ENCODE assay signal across 8 mouse cellular contexts in genomic region chr4:119734352-119734751, GRCm38 (mm10). TPM values are rescaled to one million over a fixed set of nuclear protein-coding genes. Genes with fewer than 3 reads are reported as not detected.
A peak's percentile ranks its signal among the peaks of the same experiment; 100 is the strongest.
DNase-seq lines count a peak whose midpoint lies in the region; ATAC-seq and TF ChIP-seq lines count a peak whose summit lies in the region.

No protein-coding gene starts in this region.

- 18% methylated on average over 4 of the region's 4 CpGs for WGBS in embryonic facial prominence, embryonic 15.5 days
- 20% methylated on average over 4 of the region's 4 CpGs for WGBS in intestine, embryonic 16.5 days
- 21% methylated on average over 4 of the region's 4 CpGs for whole genome bisulfite sequencing in neural tube, embryonic 13.5 days

- no peak overlapping the region for H3K9ac ChIP-seq in embryonic facial prominence, embryonic 15.5 days
- peak overlapping the region; percentile 80 for H3K9ac ChIP-seq in intestine, embryonic 16.5 days (ENCODE audit: low read depth, low read length)
- peak overlapping the region; percentile 84 for H3K9ac ChIP-seq in neural tube, embryonic 13.5 days

- H3K27me3 ChIP-seq in embryonic facial prominence, embryonic 15.5 days = peaks cover 30% of the 10 kb centered on the region
- peaks cover 5% of the 10 kb centered on the region; the same call in 1 of the 2 replicates for H3K27me3 ChIP-seq in intestine, embryonic 16.5 days (replicated peaks; ENCODE audit: control insufficient read depth, insufficient read depth, low read length)
- H3K27me3 ChIP-seq in neural tube, embryonic 13.5 days = peaks cover 37% of the 10 kb centered on the region

- no peaks in the 10 kb centered on the region for H3K36me3 ChIP-seq in embryonic facial prominence, embryonic 15.5 days
- no peaks in the 10 kb centered on the region for H3K36me3 ChIP-seq in intestine, embryonic 16.5 days (ENCODE audit: control insufficient read depth, insufficient read depth, low read length)
- no peaks in the 10 kb centered on the region for H3K36me3 ChIP-seq in neural tube, embryonic 13.5 days

- peak overlapping the region; percentile 91 for H3K4me3 ChIP-seq in left cerebral cortex, adult 2 months
- H3K4me3 ChIP-seq in embryonic facial prominence, embryonic 15.5 days (replicated peaks) = peak overlapping the region; percentile 68
- peak overlapping the region; percentile 86 for H3K4me3 ChIP-seq in intestine, embryonic 16.5 days (ENCODE audit: low read length)
- H3K4me3 ChIP-seq in neural tube, embryonic 13.5 days = peak overlapping the region; percentile 83

- H3K27ac ChIP-seq in left cerebral cortex, adult 2 months = peak overlapping the region; percentile 89
- no peak overlapping the region for H3K27ac ChIP-seq in embryonic facial prominence, embryonic 15.5 days (replicated peaks)
- no peak overlapping the region for H3K27ac ChIP-seq in intestine, embryonic 16.5 days (ENCODE audit: low read length)
- 0 out of 2 replicates have a peak overlapping the region, but pooled peaks have one; percentile 0 for H3K27ac ChIP-seq in neural tube, embryonic 13.5 days (replicated peaks)

- no peak for TF ChIP-seq CTCF in left cerebral cortex, adult 2 months (IDR thresholded peaks at IDR 0.05)

- intact Hi-C loops in left cerebral cortex, adult 2 months (cut with DNase I) = loop anchor here (2.0 kb wide), 1 partner anchor 80 kb away; no protein-coding TSS in a partner anchor

- H3K4me1 ChIP-seq in embryonic facial prominence, embryonic 15.5 days = peaks cover 9% of the 10 kb centered on the region; the same call in 1 of the 2 replicates
- H3K4me1 ChIP-seq in intestine, embryonic 16.5 days (ENCODE audit: control insufficient read depth, insufficient read depth, low read length) = peaks cover 8% of the 10 kb centered on the region; the same call in 1 of the 2 replicates
- H3K4me1 ChIP-seq in neural tube, embryonic 13.5 days (replicated peaks) = peaks cover 16% of the 10 kb centered on the region

- no peak for ATAC-seq in embryonic facial prominence, embryonic 15.5 days (ENCODE audit: insufficient number of reproducible peaks, low FRiP score, low TSS enrichment, low read depth)
- ATAC-seq in intestine, embryonic 16.5 days = no peak
- no peak for ATAC-seq in neural tube, embryonic 13.5 days (ENCODE audit: low read depth)

- H3K4me2 ChIP-seq in embryonic facial prominence, embryonic 15.5 days (replicated peaks) = peak overlapping the region; percentile 99
- peak overlapping the region; percentile 100 for H3K4me2 ChIP-seq in intestine, embryonic 16.5 days (ENCODE audit: low read depth, low read length)
- H3K4me2 ChIP-seq in neural tube, embryonic 13.5 days = peak overlapping the region; percentile 96

- no peak for DNase-seq in left cerebral cortex, adult 2 months (ENCODE audit: extremely low spot score in 1 of 2, low spot score in 2 of 2)
- no peak for DNase-seq in left cerebral cortex, adult 18-20 months (ENCODE audit: low spot score in 2 of 2)
- no peak for DNase-seq in retina, embryonic 14.5 days (ENCODE audit: low spot score)
- DNase-seq in layer of hippocampus, adult 9-10 months (ENCODE audit: low spot score) = no peak
- no peak for DNase-seq in thymus, postnatal 25 days

- H3K9me3 ChIP-seq in embryonic facial prominence, embryonic 15.5 days (replicated peaks) = no peaks in the 10 kb centered on the region
- H3K9me3 ChIP-seq in intestine, embryonic 16.5 days (ENCODE audit: control insufficient read depth, low read length) = no peaks in the 10 kb centered on the region
- no peaks in the 10 kb centered on the region for H3K9me3 ChIP-seq in neural tube, embryonic 13.5 days

RNA-seq across cellular contexts. Expression of gene Hivep3, which starts 0.8 kb away (rescaled TPM):
- total RNA-seq in left cerebral cortex, adult 2 months (2021) = 10 to 100 TPM; 65.8 to 87.4 TPM
- 10 to 100 TPM; 56.0 to 56.9 TPM for total RNA-seq in left cerebral cortex, adult 18-20 months (2021)
- polyA plus RNA-seq in embryonic facial prominence, embryonic 15.5 days (2015; fragmentation: Nextera tagmentation; extraction: Ambion mirVana) = 5.3 and 6.8 TPM in 2 replicates
- 4.0 and 4.4 TPM in 2 replicates for polyA plus RNA-seq in intestine, embryonic 16.5 days (2015; fragmentation: Nextera tagmentation; extraction: Ambion mirVana)
- 18.2 and 20.6 TPM in 2 replicates for polyA plus RNA-seq in neural tube, embryonic 13.5 days (2015; fragmentation: Nextera tagmentation; extraction: Ambion mirVana)

Comparison
In these comparisons a context has a peak if more than half of its experiments do, and no peak if none do; other contexts are left out.
1. H3K27ac ChIP-seq: peak in left cerebral cortex, adult 2 months (single experiment) and neural tube, embryonic 13.5 days (single experiment); none in embryonic facial prominence, embryonic 15.5 days (single experiment) and intestine, embryonic 16.5 days (single experiment).
2. Peak in every context shown above with its lines, with median percentiles within 50 percentile points of each other: H3K4me3 ChIP-seq and H3K4me2 ChIP-seq.